Mouse (Mus musculus): Measurements from ENCODE around the gene Coro2b. TPM values are rescaled to one million over a fixed set of nuclear protein-coding genes. Genes with fewer than 3 reads are reported as not detected.

The Coro2b gene
- total and polyA plus RNA-seq, 2 experiments from 2014 or later, result 22.8 to 36.2 TPM

- Histone ChIP-seq H3K9ac (replicated peaks; ENCODE audit: low read length, poor library complexity, severe bottlenecking) (no peak overlapping the region), H3K27ac (ENCODE audit: low read depth, low read length) (no peak overlapping the region), H3K36me3 (ENCODE audit: insufficient read depth, low read length) (no peaks in the 10 kb centered on the region), H3K4me2 (ENCODE audit: low read depth, low read length, poor library complexity, severe bottlenecking) (no peak overlapping the region), H3K27me3 (ENCODE audit: insufficient read depth, low read length) (no peaks in the 10 kb centered on the region), H3K9me3 (ENCODE audit: low read length) (no peaks in the 10 kb centered on the region), H3K4me3 (ENCODE audit: low read depth, low read length) (no peak overlapping the region), H3K4me1 (ENCODE audit: insufficient read depth, low read length) (no peaks in the 10 kb centered on the region; the same call in 1 of the 2 replicates)
- WGBS, result 84% methylated on average over 11 of the region's 11 CpGs
- no peak for TF ChIP-seq CTCF (IDR thresholded peaks at IDR 0.05)
- DNase-seq (ENCODE audit: low spot score) (no peak), ATAC-seq (ENCODE audit: low FRiP score) (no peak)
Measured at GRCm38 (mm10) chr9:62466742-62467412, 70.0 kb downstream of the Coro2b start.

- DNase-seq (ENCODE audit: low spot score) (no peak), ATAC-seq (ENCODE audit: low FRiP score) (no peak)
- Histone ChIP-seq H3K9ac (replicated peaks; ENCODE audit: low read length, poor library complexity, severe bottlenecking) (no peak overlapping the region), H3K9me3 (ENCODE audit: low read length) (no peaks in the 10 kb centered on the region), H3K27ac (ENCODE audit: low read depth, low read length) (no peak overlapping the region), H3K4me1 (ENCODE audit: insufficient read depth, low read length) (no peaks in the 10 kb centered on the region; the same call in 1 of the 2 replicates), H3K4me2 (ENCODE audit: low read depth, low read length, poor library complexity, severe bottlenecking) (no peak overlapping the region), H3K36me3 (ENCODE audit: insufficient read depth, low read length) (no peaks in the 10 kb centered on the region), H3K4me3 (ENCODE audit: low read depth, low read length) (no peak overlapping the region), H3K27me3 (ENCODE audit: insufficient read depth, low read length) (no peaks in the 10 kb centered on the region)
- 81% methylated on average over 8 of the region's 8 CpGs for WGBS
- no peak for TF ChIP-seq CTCF (IDR thresholded peaks at IDR 0.05)
Measured at GRCm38 (mm10) chr9:62466053-62466452, 70.8 kb downstream of the Coro2b start.

- Histone ChIP-seq H3K4me1 (ENCODE audit: insufficient read depth, low read length) (no peaks in the 10 kb centered on the region; the same call in 1 of the 2 replicates), H3K4me3 (ENCODE audit: low read depth, low read length) (no peak overlapping the region), H3K27ac (ENCODE audit: low read depth, low read length) (no peak overlapping the region), H3K27me3 (ENCODE audit: insufficient read depth, low read length) (no peaks in the 10 kb centered on the region), H3K36me3 (ENCODE audit: insufficient read depth, low read length) (no peaks in the 10 kb centered on the region), H3K9me3 (ENCODE audit: low read length) (no peaks in the 10 kb centered on the region), H3K9ac (replicated peaks; ENCODE audit: low read length, poor library complexity, severe bottlenecking) (no peak overlapping the region), H3K4me2 (ENCODE audit: low read depth, low read length, poor library complexity, severe bottlenecking) (no peak overlapping the region)
- no peak for TF ChIP-seq CTCF (IDR thresholded peaks at IDR 0.05)
- 87% methylated on average over 10 of the region's 10 CpGs for WGBS
- ATAC-seq (ENCODE audit: low FRiP score) (no peak), DNase-seq (ENCODE audit: low spot score) (no peak)
Measured at GRCm38 (mm10) chr9:62464727-62465126, 72.1 kb downstream of the Coro2b start.

- H3K9me3 ChIP-seq (ENCODE audit: low read length), result no peaks in the 10 kb centered on the region
- no peak for TF ChIP-seq CTCF (IDR thresholded peaks at IDR 0.05)
- 89% methylated on average over 1 of the region's 1 CpGs for WGBS
- no peak for DNase-seq (ENCODE audit: low spot score)
- no peak for ATAC-seq (ENCODE audit: low FRiP score)
- no peak overlapping the region for H3K27ac ChIP-seq (ENCODE audit: low read depth, low read length)
- H3K4me1 ChIP-seq (ENCODE audit: insufficient read depth, low read length), result no peaks in the 10 kb centered on the region
- H3K9ac ChIP-seq (replicated peaks; ENCODE audit: low read length, poor library complexity, severe bottlenecking), result no peak overlapping the region
- H3K36me3 ChIP-seq (ENCODE audit: insufficient read depth, low read length), result no peaks in the 10 kb centered on the region
- no peak overlapping the region for H3K4me3 ChIP-seq (ENCODE audit: low read depth, low read length)
- no peaks in the 10 kb centered on the region for H3K27me3 ChIP-seq (ENCODE audit: insufficient read depth, low read length)
- H3K4me2 ChIP-seq (ENCODE audit: low read depth, low read length, poor library complexity, severe bottlenecking), result no peak overlapping the region
Measured at GRCm38 (mm10) chr9:62461766-62462165, 75.1 kb downstream of the Coro2b start.

- H3K27me3 ChIP-seq (ENCODE audit: insufficient read depth, low read length), result no peaks in the 10 kb centered on the region
- no peak overlapping the region for H3K4me2 ChIP-seq (ENCODE audit: low read depth, low read length, poor library complexity, severe bottlenecking)
- no peak overlapping the region for H3K27ac ChIP-seq (ENCODE audit: low read depth, low read length)
- no peak for DNase-seq (ENCODE audit: low spot score)
- no peak for TF ChIP-seq CTCF (IDR thresholded peaks at IDR 0.05)
- no peaks in the 10 kb centered on the region for H3K4me1 ChIP-seq (ENCODE audit: insufficient read depth, low read length)
- no peaks in the 10 kb centered on the region for H3K36me3 ChIP-seq (ENCODE audit: insufficient read depth, low read length)
- no peak overlapping the region for H3K4me3 ChIP-seq (ENCODE audit: low read depth, low read length)
- H3K9me3 ChIP-seq (ENCODE audit: low read length), result no peaks in the 10 kb centered on the region
- no peak overlapping the region for H3K9ac ChIP-seq (replicated peaks; ENCODE audit: low read length, poor library complexity, severe bottlenecking)
- no peak for ATAC-seq (ENCODE audit: low FRiP score)
- 77% methylated on average over 8 of the region's 8 CpGs for WGBS
Measured at GRCm38 (mm10) chr9:62461095-62461494, 75.7 kb downstream of the Coro2b start.

DNA sequence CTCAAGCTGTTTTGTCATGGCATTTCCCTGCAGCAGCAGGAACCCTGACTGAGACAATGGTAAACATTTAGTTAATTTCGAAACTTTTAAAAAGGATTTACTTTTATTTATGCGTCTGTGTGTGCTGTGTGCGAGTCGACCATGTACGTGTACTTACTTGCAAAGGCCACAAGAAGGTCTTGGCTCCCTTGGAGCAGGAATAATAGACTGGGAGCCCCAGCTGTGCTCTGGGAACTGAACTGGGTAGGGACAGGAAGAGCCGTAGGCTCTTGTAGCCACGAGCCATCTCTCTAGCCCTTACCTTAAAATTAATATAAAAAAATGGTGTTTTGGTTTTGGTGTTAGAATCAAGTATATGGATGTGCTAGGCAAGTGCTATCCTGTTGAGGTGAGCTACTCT, 76.8 kb downstream of the Coro2b start:
- Histone ChIP-seq H3K4me3 (ENCODE audit: low read depth, low read length) (no peak overlapping the region), H3K27me3 (ENCODE audit: insufficient read depth, low read length) (no peaks in the 10 kb centered on the region), H3K9ac (replicated peaks; ENCODE audit: low read length, poor library complexity, severe bottlenecking) (no peak overlapping the region), H3K36me3 (ENCODE audit: insufficient read depth, low read length) (no peaks in the 10 kb centered on the region), H3K9me3 (ENCODE audit: low read length) (no peaks in the 10 kb centered on the region), H3K27ac (ENCODE audit: low read depth, low read length) (no peak overlapping the region), H3K4me2 (ENCODE audit: low read depth, low read length, poor library complexity, severe bottlenecking) (no peak overlapping the region), H3K4me1 (ENCODE audit: insufficient read depth, low read length) (no peaks in the 10 kb centered on the region)
- TF ChIP-seq CTCF (IDR thresholded peaks at IDR 0.05), result no peak
- WGBS, result 70% methylated on average over 7 of the region's 7 CpGs
- DNase-seq (ENCODE audit: low spot score), result no peak
- no peak for ATAC-seq (ENCODE audit: low FRiP score)
